Mouse (Mus musculus) thymus, postnatal 36 days (tissue): Measurements from ENCODE around the gene Gpc5.

ENCODE experiments used
- DNase-seq, 2 experiments: peaks; one replicate each; pipeline ENCODE4 v3.0.0; 2022; ENCODE audit warnings: mixed read lengths in 2 of 2

Gene Gpc5

GRCm38 (mm10) chr14:116415511-116415910, 1323.5 kb downstream of the Gpc5 start:
- no peak for DNase-seq

- no peak for DNase-seq
Observed at GRCm38 (mm10) chr14:116448219-116448618, 1356.2 kb downstream of the Gpc5 start.

- DNase-seq = no peak
Observed at GRCm38 (mm10) chr14:116453356-116453755, 1361.3 kb downstream of the Gpc5 start.

GRCm38 (mm10) chr14:116456211-116456610, 1364.2 kb downstream of the Gpc5 start:
- DNase-seq = no peak

GRCm38 (mm10) chr14:116473378-116474179, 1381.6 kb downstream of the Gpc5 start:
- DNase-seq = no peak

GRCm38 (mm10) chr14:116494285-116494850, 1402.4 kb downstream of the Gpc5 start:
- DNase-seq = no peak

GRCm38 (mm10) chr14:116538216-116538615, 1446.2 kb downstream of the Gpc5 start:
- no peak for DNase-seq

- no peak for DNase-seq
Observed at GRCm38 (mm10) chr14:116543746-116544145, 1451.7 kb downstream of the Gpc5 start.

GRCm38 (mm10) chr14:116551401-116551800, 1459.4 kb downstream of the Gpc5 start:
- DNase-seq = no peak

GRCm38 (mm10) chr14:116553316-116553715, 1461.3 kb downstream of the Gpc5 start:
- DNase-seq = no peak

- no peak for DNase-seq
Observed at GRCm38 (mm10) chr14:116558141-116558800, 1466.3 kb downstream of the Gpc5 start.

GRCm38 (mm10) chr14:116559990-116560389, 1468.0 kb downstream of the Gpc5 start:
- DNase-seq = no peak
